Mouse (Mus musculus) right cerebral cortex, postnatal 36 days (tissue): ENCODE measurements around the gene Fmnl2.

ENCODE experiments used
- DNase-seq, 2 experiments: peaks; one replicate each; pipeline ENCODE4 v3.0.0; 2022; ENCODE audit warnings: low spot score in 2 of 2, mixed read lengths in 1 of 2

Gene Fmnl2

DNA sequence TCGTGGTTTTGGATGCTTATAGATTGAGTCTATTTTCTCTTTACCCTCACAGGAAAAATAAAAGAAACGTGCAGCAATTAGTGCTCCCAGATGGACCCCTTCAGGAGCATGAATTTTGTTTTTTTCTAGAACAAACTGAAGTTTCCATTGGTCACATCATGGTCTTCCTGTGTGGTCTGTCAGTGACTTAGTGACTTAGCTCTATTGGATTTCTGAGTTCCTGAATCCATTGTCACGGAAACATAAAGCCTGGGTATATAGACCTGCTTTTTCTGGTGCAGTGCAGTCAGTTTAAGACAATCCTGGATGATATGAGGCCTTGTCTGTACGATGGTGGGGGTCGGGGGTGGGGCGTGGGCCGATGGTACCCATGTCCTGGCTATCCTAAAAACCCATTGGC is 7.0 kb downstream of the Fmnl2 start:
- no peak for DNase-seq

DNA sequence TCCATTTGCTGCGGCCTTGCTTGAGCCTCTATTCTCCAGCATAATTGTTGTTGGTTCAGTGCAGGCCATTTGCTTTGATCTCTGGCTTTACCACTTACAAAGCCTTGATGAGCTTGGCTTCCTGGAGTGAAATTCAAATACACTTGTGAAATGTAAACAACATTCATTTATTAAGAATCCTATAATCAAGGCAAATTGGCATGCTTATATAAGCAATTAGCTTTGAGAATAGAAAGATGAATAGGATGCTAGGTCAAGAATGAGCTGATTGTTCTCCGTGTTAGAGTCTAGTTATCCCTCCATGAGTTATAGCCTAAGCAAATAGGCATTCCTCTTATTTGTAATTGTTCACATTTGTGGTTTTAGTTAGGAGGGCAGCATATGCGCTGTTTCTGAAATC is 8.5 kb downstream of the Fmnl2 start:
- no peak for DNase-seq

DNA sequence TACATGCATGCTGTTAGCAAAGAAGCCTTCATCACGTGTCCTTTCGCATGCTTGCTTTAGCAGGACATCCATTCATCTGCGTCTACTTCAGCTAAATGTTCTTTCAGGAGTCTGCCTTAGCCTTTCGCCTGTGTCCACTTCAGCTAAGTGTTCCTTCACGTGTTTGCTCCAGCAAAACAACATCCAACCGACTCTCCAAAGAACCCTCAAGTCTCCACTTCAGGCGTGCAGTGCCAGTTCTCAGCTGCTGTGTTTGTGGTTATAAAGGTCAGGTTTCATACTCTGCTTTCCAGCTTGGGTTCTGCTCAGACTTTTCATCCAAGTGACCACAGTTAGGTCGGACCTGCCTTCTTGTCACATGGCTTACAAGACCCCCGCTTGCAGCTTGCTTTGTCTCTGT is 10.1 kb downstream of the Fmnl2 start:
- no peak for DNase-seq

DNA sequence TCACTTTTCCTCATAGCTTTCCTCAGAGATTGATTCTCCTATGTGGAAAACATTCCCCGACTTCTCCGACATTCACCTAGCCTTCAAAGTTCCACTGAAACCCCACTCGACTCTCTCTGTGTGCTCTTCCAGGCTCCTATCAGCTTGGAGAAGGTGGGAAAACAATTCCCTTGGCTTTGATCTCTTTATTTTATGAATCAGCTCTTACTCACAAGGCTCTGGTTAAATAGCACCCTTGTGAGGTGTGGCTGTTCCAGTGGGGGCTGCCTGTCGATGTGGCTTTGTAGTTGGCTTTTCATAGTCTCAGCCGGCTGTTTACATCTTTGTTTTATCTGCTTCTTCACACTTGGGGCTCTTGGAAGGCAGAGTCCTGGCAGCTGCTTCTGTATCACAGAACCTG is 10.5 kb downstream of the Fmnl2 start:
- DNase-seq: no peak

DNA sequence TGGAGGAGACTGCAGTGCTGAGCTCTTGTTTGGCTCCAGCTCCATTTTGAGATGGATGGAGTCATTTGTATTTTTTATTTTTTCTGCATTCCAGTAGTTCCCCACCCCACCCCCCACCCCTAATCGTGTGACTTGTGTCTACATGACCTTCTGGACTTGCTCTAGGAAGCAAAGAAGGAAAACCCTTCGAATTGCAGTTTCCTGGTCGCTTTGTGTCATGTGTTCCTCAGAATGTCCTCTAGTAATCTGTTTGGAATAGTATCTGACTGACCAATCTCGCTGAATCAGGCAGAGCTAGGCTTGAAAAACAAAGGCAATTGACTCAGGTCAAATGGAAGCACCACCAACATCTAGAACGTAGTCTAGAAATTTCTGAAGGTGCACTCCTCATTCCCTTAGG is 15.0 kb downstream of the Fmnl2 start:
- no peak for DNase-seq

DNA sequence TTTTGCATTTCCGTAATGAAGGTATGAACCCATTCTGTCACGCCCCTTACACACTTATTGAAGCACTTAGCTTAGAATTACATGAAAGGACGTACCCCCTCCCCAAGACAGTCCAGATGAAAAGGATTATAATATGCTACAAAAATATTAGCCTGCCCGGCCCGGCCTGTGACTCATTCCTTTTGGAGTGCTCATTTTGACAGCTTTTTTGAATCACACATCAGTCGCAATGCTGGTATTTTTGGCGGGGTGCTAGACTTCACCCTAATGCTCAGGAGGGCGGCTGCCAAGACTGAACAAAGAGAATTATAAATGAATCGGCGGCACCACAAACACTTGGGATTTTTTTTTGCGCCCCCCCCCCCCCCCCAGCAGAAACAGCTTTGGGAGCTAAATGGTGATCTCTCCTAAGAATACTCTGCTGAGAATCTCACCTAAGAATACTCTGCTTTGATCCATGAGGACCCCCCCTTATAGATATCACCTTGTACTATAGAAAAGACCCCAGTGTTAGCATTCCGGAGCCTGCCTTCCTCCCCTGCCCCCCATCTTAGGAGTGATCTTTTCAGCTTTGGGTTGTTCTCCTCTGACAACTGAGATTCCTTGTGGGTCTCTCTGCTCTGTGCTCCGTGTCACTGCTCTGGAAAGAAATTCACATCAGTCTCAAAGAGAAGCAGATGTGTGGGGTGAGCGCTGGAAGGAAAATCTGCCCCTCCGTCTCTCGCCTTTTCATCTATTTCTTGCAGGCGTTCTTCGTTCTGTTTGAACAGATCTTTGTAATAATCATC is 15.8 kb downstream of the Fmnl2 start:
- no peak for DNase-seq

DNA sequence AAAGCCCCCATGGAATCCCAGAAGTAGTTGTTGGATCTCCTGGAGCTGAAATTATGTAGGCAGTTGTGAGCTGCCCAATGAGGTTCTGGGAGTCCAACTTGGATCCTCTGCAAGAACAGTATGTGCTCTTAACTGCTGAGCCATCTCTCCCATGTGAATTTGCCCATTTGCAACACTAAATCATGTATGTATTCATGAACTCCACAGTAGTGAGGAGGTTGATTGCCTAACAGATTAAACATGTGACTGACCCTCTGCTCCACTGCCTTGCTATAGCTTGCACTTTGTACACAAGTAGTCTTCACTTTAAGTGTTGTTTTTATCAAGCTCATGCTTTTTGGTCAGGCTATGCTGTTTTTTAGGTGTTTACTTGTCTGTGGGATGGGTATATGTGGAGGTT is 17.1 kb downstream of the Fmnl2 start:
- DNase-seq: no peak

DNA sequence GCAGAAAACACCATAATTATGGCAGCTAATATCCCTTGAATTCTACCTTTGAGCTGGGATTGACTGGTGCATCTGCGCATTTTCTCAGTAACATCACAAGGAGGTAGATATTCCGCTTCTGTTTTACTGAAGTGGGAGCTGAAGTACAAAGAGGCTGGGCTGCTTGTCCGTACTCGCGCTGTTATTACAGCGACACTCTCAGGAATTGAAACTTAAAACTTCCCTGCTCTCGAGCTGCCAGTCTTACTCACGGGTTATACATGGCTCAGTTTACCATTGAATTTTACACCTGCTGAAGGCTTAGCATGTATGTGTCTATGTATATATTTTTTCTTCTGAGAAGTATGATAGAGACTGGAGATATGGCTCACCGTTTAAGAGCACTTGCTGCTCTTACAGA is 18.1 kb downstream of the Fmnl2 start:
- DNase-seq: no peak

DNA sequence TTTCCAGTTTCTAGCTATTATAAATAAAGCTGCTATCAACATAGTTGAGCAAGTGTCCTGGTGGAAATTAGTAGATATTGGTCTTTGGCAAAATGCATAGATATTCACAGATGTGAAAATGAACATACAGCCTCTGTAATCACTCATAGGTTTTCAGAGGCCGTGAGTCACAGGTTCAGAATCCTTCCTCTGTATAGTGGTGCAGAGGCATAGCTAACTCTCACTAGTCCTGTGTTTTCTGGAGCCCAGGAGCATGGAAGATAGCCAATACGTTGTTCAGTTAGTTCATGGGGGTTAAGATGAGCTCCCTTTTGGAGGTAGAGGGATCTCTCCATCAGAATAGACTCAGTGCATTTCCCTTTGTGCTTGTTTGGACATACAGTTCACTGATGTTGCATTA is 25.7 kb downstream of the Fmnl2 start:
- no peak for DNase-seq

DNA sequence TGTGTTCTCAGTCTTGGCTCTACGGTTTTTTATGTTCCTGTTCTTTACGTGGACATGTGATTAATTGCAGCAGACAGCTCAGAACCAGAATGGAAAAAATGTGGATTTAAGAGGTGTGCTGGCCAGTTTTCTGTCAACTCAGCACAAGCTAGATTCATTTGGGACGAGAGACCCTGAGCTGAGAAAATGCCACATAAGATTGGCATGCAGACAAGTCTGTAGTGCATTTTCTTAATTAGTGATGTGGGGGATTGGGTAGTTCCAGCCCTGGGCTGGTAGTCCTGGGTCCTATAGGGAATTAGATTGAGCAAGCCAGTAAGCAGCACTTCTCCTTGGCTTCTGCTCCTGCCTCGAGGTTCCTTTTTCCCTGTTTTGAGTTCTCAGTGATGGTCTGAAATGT is 26.4 kb downstream of the Fmnl2 start:
- DNase-seq: no peak

DNA sequence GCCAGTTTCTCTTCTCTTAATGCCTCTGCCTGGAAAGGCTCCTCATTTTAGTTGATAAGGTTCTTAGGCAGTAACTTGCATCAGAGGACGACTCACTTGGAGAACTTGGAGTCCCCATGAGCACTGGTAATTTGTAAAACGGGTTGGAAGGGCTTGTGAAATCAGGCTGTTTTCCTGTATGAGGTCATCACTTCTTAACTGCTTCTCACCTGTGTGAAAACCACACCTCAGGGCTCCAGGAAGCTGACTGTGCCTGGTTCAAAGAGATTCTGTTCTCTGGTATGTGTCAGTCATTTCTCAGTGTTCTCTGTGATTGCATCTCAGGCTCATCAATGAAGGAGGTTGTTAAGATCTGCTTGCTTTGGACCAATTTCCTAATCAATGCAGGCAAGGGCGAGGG is 27.4 kb downstream of the Fmnl2 start:
- no peak for DNase-seq

DNA sequence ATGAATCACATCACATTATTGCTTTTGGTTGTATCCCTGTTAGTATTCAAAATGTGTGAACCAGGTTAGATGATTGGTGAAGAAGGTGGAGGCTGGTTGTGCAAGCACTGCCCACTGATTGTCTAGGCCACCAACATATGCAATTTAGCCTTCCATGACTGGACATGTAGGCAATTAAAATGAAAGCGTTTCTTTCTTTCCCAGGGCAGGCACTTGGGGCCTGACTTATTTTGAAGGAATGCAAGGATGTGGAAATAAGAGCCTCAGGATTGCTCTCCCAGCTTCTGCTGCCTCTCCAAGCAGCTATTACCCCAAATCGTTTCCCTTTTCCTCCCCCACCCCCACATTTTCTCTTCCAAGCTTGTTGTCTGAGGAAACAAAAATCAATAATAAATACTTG is 29.6 kb downstream of the Fmnl2 start:
- DNase-seq: no peak

DNA sequence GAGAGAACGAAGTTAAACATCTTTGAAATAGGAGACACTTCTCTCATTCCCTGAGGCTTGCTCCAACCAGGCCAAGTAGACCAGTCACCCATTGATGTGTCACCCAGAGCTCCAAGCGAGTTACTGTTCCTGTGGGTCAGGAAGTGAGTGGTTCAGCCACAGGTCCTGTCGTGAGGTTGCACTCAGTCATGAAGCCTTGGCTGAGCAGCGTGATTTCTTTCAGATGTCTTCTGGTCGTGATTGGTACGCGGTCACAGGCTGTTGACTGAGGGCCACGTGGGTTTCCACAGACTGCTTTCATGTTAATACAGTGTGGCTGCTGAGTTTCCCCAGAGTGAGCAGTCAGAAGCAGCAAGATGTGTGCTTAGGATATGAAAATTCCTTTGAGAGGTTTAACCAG is 33.5 kb downstream of the Fmnl2 start:
- no peak for DNase-seq

DNA sequence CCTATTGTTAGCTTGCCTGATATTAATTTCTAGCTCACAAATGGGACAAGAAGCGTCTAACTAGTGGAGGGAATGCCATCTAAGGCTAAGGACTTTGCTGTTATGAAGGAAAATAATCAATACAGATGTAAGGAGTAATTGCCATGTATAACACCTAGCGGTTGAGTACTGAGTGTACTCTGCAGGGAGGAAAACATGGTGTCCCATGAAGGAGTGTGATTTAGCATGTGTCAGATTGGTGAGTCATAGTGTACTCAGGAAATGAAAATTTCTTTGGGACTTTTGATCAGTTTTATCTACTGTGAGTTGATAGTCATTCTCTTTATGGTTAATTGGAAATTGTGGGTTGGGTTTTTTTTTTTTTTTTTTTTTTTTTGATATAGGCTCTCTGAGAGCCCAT is 34.1 kb downstream of the Fmnl2 start:
- DNase-seq: no peak

DNA sequence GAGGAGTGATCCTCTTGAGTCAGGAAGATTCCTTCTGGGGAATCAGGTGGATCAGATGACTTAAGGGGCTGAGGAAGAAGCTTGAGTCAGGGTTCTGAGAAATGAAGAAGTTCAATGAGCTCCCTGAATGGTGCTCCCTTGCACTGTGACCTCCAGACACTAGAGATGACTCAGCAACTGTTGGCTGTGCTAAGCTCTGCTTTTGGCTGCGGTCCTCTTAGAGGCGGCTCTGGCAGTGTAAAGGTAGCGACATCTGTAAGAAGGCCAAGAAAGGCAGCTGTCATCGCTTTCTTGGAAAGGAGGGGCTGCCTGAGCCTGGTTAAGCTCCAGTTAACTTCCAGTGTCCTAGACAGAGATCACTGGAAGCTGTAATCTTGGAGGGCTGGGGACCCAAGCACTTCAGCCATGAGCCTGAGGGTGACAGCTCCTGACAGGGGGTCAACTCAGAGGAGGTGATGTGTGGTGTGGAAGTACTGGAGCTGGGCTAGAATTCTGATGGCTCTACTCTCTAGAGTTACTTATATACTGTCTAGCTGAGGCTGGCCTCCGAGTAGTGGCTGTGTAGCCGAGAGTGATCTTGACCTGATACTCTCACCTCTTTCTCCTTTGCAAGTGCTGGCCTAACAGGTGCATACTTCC is 37.4 kb downstream of the Fmnl2 start:
- DNase-seq: no peak

DNA sequence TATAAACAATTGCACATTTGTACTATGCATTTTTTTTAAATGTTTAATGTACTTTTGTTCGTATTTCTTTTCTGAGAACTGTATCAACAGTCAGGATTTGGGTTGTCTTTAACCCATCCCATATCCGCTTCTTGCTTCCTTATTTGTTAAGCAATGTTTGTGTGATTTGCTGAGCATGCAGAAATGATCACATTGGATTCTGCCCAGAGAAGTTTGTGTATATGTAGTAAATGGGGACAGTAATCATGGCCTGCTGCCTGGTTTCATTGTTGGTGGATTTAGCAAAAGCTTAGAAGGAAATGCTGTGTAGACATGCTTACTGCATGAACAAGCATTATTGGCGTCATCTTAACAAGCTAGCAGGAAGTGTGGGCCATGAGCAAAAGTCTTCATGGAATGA is 39.3 kb downstream of the Fmnl2 start:
- DNase-seq: no peak

DNA sequence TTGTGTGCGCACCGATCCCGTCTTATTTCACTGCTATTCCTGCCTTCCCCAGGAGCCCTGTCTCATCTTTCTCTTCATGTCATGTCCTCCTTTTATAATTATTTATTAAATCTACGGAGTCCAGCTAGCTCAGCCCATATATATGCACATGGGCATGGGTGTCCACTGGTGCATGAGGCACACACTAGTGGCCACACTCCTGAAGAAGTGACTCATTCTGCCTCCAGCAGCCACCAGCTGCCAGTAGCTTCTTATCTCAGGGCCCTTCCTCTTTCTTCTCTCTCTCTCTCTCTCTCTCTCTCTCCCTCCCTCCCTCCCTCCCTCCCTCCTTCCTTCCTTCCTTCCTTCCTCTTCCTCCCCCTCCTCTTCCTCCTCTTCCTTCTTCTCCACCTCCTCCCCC is 43.1 kb downstream of the Fmnl2 start:
- DNase-seq: no peak

DNA sequence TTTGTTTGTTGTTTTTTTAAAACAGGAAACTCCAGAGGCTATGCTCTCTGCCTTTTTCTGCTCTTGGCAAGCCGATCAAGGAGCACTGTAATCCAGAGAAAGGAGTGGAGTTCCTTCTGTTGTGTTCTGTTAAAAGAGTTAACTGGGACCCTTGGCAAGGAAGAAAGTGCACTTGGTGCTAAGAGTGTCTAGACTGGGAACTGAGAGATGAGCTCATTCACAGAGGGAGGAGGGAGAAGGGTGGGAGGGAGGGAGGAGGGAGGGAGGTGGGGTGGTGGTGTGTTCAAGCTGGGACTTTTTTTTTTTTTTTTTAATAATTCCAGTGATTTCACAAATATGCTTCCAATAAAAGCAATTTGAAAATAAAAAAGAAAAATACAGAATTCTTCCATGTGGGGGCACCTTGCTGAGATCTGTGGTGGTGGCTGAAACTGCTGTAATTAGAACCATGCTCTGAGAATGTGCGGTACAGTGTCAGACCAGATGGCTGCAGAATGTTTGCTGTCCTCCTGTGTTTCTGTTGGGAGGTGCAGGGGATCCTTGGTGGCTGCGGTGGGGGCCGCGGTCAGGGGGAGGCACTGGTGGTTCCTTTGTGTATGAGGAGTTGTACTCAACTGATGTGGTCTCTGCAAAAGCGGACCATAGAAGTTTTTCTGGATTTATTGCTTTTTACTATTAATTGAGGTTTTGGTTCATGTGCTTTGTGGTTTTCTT is 43.8 kb downstream of the Fmnl2 start:
- peak; percentile 18 to 25 for DNase-seq

DNA sequence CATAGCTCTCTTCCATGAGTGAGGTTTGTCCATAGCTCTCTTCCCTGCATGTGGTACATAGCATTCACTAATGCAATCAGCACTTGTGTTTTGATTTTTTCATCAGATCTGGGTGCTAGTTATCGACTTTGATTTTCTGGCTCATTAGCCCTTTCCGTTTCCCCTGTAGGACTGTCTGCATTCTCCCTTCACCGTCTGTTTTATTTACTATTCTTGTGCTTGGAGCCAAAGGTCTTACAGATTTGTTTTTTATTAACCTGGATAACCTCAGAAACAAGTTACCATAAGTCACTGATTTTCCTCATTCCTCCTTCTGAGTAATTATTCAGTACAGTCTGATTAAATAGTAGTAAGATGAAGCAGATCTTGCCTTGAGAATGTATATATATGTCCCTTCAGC is 44.8 kb downstream of the Fmnl2 start:
- DNase-seq: no peak

DNA sequence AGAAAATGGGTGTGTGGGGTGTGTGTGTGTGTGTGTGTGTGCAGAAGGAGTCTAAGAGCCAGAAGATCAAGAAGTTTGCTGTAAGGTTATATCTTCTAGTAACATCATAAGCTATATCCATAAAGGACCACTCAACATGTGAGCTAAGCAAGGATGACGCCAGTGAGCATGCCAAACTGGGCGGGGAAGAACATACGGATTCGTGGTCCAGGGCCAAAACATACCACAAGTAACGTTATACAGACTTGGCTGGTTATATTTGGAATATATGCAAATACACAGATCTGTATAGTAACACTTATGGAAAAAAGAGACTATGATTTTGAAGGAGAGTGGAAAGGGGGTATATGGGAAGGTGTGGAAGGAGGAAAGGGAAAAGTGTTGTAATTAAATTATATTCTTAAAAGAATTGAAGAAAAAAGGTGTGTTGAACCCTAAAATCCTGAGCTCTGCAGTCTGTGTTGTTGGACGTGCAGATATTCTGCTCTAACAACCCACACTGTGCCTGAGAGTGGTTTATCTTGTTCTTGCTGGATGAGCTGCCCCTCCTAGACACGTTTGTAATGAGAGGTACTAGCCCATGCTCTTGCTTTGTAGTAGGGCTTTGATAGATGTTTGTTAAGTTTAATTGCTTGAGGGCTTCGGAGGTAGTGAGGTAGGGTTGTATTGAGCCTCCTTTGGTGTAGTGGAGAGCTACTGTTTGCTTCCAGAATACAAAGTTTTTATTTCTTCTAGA is 45.7 kb downstream of the Fmnl2 start:
- no peak for DNase-seq

DNA sequence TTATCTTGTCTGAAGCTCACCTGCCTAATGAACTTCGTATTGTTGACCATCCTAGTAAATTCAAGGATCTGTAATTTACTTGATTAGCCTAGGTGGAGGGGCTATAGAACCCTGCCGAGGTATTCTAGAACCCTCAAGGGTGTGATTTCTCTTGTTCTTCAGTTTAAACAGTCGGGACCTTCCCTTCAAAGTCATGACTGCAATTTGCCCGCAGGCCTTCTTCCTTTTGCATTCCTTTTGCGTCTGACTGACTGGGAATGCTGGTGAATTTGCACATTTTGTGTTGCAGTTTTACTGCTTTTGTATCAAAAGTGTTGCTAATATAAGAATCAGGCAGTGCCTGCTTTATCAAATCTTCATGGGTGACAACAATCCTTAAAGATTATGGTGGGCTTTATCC is 46.9 kb downstream of the Fmnl2 start:
- no peak for DNase-seq

DNA sequence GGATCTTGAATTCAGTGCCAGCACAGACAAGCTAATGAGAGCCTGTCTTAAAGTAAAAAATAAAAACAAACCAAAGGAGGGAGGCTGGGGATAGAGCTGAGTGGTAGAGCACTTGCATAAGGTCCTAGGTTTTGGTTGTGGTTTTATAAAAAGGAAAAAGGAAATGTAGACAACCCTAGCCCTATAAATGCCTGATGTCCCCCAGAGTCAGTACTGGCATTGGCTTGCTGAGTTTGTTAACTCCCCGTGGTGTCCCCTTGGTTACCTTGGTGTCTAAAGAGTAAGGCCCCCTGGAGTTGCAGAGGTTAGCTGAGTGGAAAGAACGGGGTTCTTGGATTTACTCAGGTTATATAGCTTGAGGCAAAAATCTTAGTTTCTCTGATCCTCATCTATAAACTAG is 55.7 kb downstream of the Fmnl2 start:
- DNase-seq: no peak
